Mouse (Mus musculus) cerebellum, postnatal 4 days (tissue): ENCODE data around the gene Slc35e2.
"Not testable (repeated sequence)": the region's sequence is repeated elsewhere in the genome, so short reads cannot be mapped to it uniquely, and the experiment has no call there.

Source experiments
- DNase-seq, 2 experiments: peaks; one replicate each; pipeline ENCODE4 v3.0.0; 2022; ENCODE audit warnings: low spot score in 2 of 2, mixed read lengths in 1 of 2

The Slc35e2 gene

GRCm38 (mm10) chr4:155669598-155670075 is 68.4 kb downstream of the Slc35e2 start:
- DNase-seq: no peak

- not testable (repeated sequence) for DNase-seq
These were observed 69.0 kb downstream of the Slc35e2 start for GRCm38 (mm10) chr4:155670236-155670635.

GRCm38 (mm10) chr4:155672082-155672481 is 70.9 kb downstream of the Slc35e2 start:
- DNase-seq: no peak
